In genomic region chr4:85591037-85591436, GRCm38 (mm10) we compare ENCODE assay signal across 27 mouse cellular contexts.
DNase-seq lines count a peak whose midpoint lies in the region; ATAC-seq and TF ChIP-seq lines count a peak whose summit lies in the region.
"Had no signal": no experiment of that assay in that cellular context is flagged by ENCODE, and none has a peak within 500 bp of the region (broad histone marks: within the 10 kb centered on the region; RNA-seq: fewer than 3 reads in every experiment).

No protein-coding gene starts in this region.

- DNase-seq in heart, adult 2 months = no peak
- DNase-seq in heart, postnatal 4 days = no peak
- DNase-seq in liver, adult 2 months (ENCODE audit: extremely low read depth, low read depth, low spot score) = peak; percentile 12
- peak; percentile 6 for DNase-seq in retina, postnatal 1 day
- DNase-seq in retina, embryonic 14.5 days (ENCODE audit: low spot score) = no peak
- no peak for DNase-seq in frontal cortex, postnatal 25 days (ENCODE audit: low spot score in 2 of 2)
- DNase-seq: adrenal gland, postnatal 14 days; cerebellum, adult 11 months; cerebellum, adult 9-10 months; cerebellum, postnatal 36 days; kidney, adult 2 months; kidney, postnatal 4 days; left cerebral cortex, postnatal 4 days; right cerebral cortex, postnatal 4 days; thymus, adult 18-20 months; thymus, postnatal 25 days had no signal

- peak overlapping the region; percentile 43; the same call in 1 of the 2 replicates for H3K27ac ChIP-seq in heart, adult 2 months
- H3K27ac ChIP-seq in liver, adult 2 months (replicated peaks; ENCODE audit: insufficient read depth, low read depth, low read length) = no peak overlapping the region
- no peak overlapping the region for H3K27ac ChIP-seq in liver, embryonic 12.5 days
- H3K27ac ChIP-seq: embryonic facial prominence, embryonic 13.5 days; forebrain, embryonic 10.5 days; forebrain, embryonic 15.5 days; stomach, postnatal 0 days had no signal

- no peaks in the 10 kb centered on the region; the same call in 1 of the 2 replicates for H3K4me1 ChIP-seq in heart, adult 2 months (ENCODE audit: control insufficient read depth, insufficient read depth, low read length)
- H3K4me1 ChIP-seq in liver, adult 2 months (ENCODE audit: control insufficient read depth, insufficient read depth, low read length) = no peaks in the 10 kb centered on the region; the same call in 1 of the 2 replicates
- H3K4me1 ChIP-seq in liver, embryonic 12.5 days = no peaks in the 10 kb centered on the region
- H3K4me1 ChIP-seq: forebrain, embryonic 15.5 days had no signal

- no peak for TF ChIP-seq CTCF in heart, adult 2 months (IDR thresholded peaks at IDR 0.05)
- no peak for TF ChIP-seq CTCF in liver, adult 2 months (IDR thresholded peaks at IDR 0.05; ENCODE audit: low read depth, low read length)

- no peaks in the 10 kb centered on the region for H3K27me3 ChIP-seq in heart, adult 2 months (ENCODE audit: control insufficient read depth, insufficient read depth, low read length)
- no peaks in the 10 kb centered on the region for H3K27me3 ChIP-seq in liver, adult 2 months (ENCODE audit: control insufficient read depth, insufficient read depth, low read length)
- H3K27me3 ChIP-seq in liver, embryonic 12.5 days (replicated peaks) = no peaks in the 10 kb centered on the region
- H3K27me3 ChIP-seq: embryonic facial prominence, embryonic 13.5 days; forebrain, embryonic 15.5 days had no signal

- H3K9me3 ChIP-seq in liver, embryonic 12.5 days (replicated peaks) = no peaks in the 10 kb centered on the region
- H3K9me3 ChIP-seq: embryonic facial prominence, embryonic 13.5 days; forebrain, embryonic 10.5 days; forebrain, embryonic 15.5 days had no signal

- TF ChIP-seq POLR2A in heart, adult 2 months (IDR thresholded peaks at IDR 0.05; ENCODE audit: insufficient read depth, low read depth, low read length) = no peak
- no peak for TF ChIP-seq POLR2A in liver, adult 2 months (IDR thresholded peaks at IDR 0.05; ENCODE audit: extremely low read depth, insufficient read depth, low read length)

- H3K36me3 ChIP-seq in heart, adult 2 months (ENCODE audit: control insufficient read depth, insufficient read depth, low read length) = no peaks in the 10 kb centered on the region
- H3K36me3 ChIP-seq in liver, adult 2 months (ENCODE audit: control insufficient read depth, insufficient read depth, low read length) = no peaks in the 10 kb centered on the region
- H3K36me3 ChIP-seq in liver, embryonic 12.5 days = no peaks in the 10 kb centered on the region
- H3K36me3 ChIP-seq: embryonic facial prominence, embryonic 13.5 days; forebrain, embryonic 10.5 days; forebrain, embryonic 15.5 days had no signal

- no peaks in the 10 kb centered on the region for H3K79me2 ChIP-seq in heart, adult 2 months (replicated peaks; ENCODE audit: control insufficient read depth, insufficient read depth, low read length)
- H3K79me2 ChIP-seq in liver, adult 2 months (ENCODE audit: control insufficient read depth, insufficient read depth, low read length) = no peaks in the 10 kb centered on the region

- H3K4me3 ChIP-seq in heart, adult 2 months = no peak overlapping the region
- no peak overlapping the region for H3K4me3 ChIP-seq in liver, adult 2 months (ENCODE audit: insufficient read depth, low read depth, low read length)
- H3K4me3 ChIP-seq in liver, embryonic 12.5 days = no peak overlapping the region
- H3K4me3 ChIP-seq: embryonic facial prominence, embryonic 13.5 days; forebrain, embryonic 10.5 days; forebrain, embryonic 15.5 days had no signal

- no peak overlapping the region for H3K4me2 ChIP-seq in liver, embryonic 12.5 days
- H3K4me2 ChIP-seq: embryonic facial prominence, embryonic 13.5 days; forebrain, embryonic 15.5 days; heart, embryonic 11.5 days; liver, embryonic 11.5 days; midbrain, embryonic 11.5 days had no signal

- WGBS in heart, adult 2 months = 40% methylated on average over 7 of the region's 7 CpGs
- WGBS in liver, adult 2 months = 75% methylated on average over 7 of the region's 7 CpGs
- 47% methylated on average over 7 of the region's 7 CpGs for WGBS in liver, embryonic 12.5 days (ENCODE audit: insufficient replicate concordance)

- intact Hi-C loops in heart, adult 2 months (cut with DNase I) = loop anchor here (5.0 kb wide), 1 partner anchor 36 kb away; no protein-coding TSS in a partner anchor

- no peak for TF ChIP-seq EP300 in heart, adult 2 months (IDR thresholded peaks at IDR 0.05; ENCODE audit: insufficient read depth, low read depth, low read length)

- H3K9ac ChIP-seq in heart, adult 2 months (ENCODE audit: low read depth, low read length) = no peak overlapping the region
- no peak overlapping the region for H3K9ac ChIP-seq in liver, adult 2 months (ENCODE audit: low read depth, low read length)
- no peak overlapping the region for H3K9ac ChIP-seq in liver, embryonic 12.5 days
- H3K9ac ChIP-seq: embryonic facial prominence, embryonic 13.5 days; forebrain, embryonic 15.5 days had no signal

- no peak for ATAC-seq in liver, embryonic 12.5 days
- ATAC-seq: forebrain, embryonic 15.5 days; hindbrain, embryonic 16.5 days; midbrain, embryonic 16.5 days; Patski had no signal

Comparison
In these comparisons a context has a peak if more than half of its experiments do, and no peak if none do; other contexts are left out.
1. DNase-seq: peak in liver, adult 2 months (single experiment) and retina, postnatal 1 day (single experiment); none in heart, adult 2 months (0 of 2), heart, postnatal 4 days (single experiment), retina, embryonic 14.5 days (single experiment) and frontal cortex, postnatal 25 days (0 of 2).